Mouse (Mus musculus) erythroblast, adult 5-6 weeks (primary cell): Measurements from ENCODE around the gene Nup98. TPM values are rescaled to one million over a fixed set of nuclear protein-coding genes. Genes with fewer than 3 reads are reported as not detected.

Experiments used
- ATAC-seq: replicated peaks from 2 replicates; pipeline ENCODE4 v1.8.0; 2016; ENCODE audit warnings: moderate number of reproducible peaks, mild to moderate bottlenecking, moderate TSS enrichment, inconsistent platforms; ENCODE audit not compliant: poor library complexity, low FRiP score, severe bottlenecking
- total RNA-seq, 2 experiments: library from RNA; stranded (forward) in 1 of 2; stranded (reverse) in 1 of 2; fragments of 150-400 nt in 1 of 2; fragments of 200-764, 138-1000 nt in 1 of 2; gene quantifications; 2 replicates each; pipeline versions ENCODE4 v1.2.3 to v1.2.4; 2015 to 2017; ENCODE audit warnings: low replicate concordance in 2 of 2

The Nup98 gene
- total RNA-seq, 2 experiments from 2014 or later: 16.6 to 18.6 TPM

- ATAC-seq: no peak
These were observed 72.1 kb downstream of the Nup98 start for GRCm38 (mm10) chr7:102137898-102138297.

DNA sequence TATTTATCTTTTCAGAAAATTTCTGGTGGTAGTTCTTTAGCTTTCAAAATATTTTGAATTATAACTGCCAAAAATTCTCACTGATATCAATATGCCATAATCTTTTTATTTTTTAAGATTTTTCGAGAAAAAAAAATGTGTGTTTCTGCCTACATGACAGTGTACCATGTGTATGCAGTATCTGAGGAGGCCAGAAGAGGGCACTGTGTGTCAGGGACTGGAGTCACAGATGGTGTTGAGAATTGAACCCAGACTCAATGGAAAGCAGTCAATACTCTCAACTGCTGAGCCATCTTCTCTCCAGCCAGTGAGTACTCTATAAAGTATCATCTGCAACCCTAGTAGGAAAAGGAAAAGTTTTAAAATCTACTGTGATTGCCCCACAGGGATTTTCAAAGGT, 72.5 kb downstream of the Nup98 start:
- ATAC-seq: peak; percentile 81

DNA sequence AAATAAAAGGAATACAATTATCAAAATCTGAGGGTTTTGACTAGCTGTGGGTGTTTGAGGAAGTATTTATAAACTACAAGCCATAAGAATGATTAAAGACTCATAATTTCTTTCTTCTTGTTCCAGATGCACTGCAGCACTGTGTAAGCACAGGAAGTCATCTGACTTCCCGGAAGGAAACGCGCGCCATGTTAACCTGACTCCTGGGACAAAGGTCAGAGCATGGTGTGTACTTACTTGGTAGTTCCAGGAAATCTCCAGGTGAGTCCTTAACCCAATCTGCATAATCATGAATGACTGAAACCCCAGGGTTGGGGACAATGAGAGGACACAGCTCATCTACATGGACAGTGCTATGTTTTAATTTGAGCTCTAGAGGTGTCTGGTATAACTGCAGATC, 77.6 kb downstream of the Nup98 start:
- ATAC-seq: no peak

GRCm38 (mm10) chr7:102120326-102120725, 89.7 kb downstream of the Nup98 start:
- no peak for ATAC-seq

- no peak for ATAC-seq
These were observed 92.6 kb downstream of the Nup98 start for GRCm38 (mm10) chr7:102117382-102117781.

- ATAC-seq: no peak
These were observed 93.2 kb downstream of the Nup98 start, which contains the start of gene Chrna10 for GRCm38 (mm10) chr7:102116579-102117331. Gene Chrna10 (minus strand): TSS chr7:102116828.

DNA sequence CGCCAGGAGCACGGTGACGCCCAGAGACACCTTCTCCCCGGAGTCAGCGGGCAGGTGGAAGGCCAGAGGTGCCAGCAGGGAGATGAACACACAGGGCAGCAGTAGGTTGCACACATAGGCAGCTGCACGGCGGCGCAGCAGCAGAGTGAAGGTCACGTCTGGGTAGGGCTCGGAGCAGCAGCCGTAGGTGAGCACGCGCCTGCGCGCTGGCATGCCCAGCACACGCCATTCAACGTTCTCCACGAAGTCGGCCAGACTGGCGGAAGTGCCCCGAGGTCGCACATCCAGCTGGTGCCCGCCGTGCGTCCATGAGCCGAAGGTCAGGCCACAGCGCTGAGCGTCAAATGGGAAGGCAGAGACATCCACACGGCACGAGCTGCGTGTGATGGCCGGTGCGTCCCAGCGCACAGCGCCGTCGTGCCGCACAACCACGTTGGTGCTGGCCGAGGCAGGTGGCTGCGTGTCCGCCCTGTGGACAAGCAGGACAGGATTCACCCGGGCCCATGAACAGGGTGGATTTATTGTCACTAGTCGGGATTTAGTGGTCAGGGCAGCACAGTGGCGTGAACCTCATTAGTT, 96.7 kb downstream of the Nup98 start:
- ATAC-seq: no peak

- ATAC-seq: no peak
These were observed 100.2 kb downstream of the Nup98 start for GRCm38 (mm10) chr7:102109746-102110145.

- no peak for ATAC-seq
These were observed 100.8 kb downstream of the Nup98 start, which contains the start of gene Art5 for GRCm38 (mm10) chr7:102109171-102109570. Gene Art5 (minus strand): TSS chr7:102109489.

GRCm38 (mm10) chr7:102108206-102108605, 101.8 kb downstream of the Nup98 start:
- no peak for ATAC-seq

DNA sequence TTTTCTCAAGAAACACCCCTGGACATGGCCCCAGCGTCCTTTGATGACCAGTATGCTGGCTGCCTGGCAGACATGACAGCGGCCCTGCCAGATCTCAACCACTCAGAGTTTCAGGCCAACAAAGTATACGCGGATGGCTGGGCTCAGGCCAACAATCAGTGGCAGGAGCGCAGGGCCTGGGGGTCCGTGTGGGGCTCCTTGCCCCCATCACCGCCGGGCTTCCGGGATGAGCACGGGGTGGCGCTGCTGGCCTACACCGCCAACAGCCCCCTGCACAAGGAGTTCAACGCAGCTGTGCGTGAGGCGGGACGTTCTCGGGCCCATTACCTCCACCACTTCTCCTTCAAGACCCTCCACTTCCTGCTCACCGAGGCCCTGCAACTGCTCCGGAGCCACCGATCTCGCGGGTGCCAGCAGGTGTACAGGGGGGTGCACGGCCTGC, 103.3 kb downstream of the Nup98 start:
- ATAC-seq: no peak

DNA sequence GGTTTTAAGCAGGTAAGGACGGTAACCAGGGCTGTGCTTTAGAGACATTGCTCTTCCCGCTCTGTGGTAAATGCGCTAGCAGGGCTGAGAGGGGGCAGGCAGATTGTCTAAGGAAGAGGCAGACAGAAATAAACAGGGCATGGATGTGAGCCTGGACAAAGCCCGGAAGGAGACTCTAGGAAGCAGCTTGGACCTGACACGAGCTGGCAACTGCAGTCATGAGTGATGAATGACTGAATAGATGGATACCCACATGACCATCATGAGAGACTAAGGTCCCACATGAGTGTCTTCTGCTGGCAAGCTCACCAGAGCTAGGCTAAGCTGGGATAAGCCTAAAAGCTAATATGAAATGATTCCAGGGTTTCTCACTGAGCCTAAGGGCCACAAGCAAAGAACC, 105.8 kb downstream of the Nup98 start:
- ATAC-seq: no peak

GRCm38 (mm10) chr7:102103555-102103954, 106.4 kb downstream of the Nup98 start:
- ATAC-seq: no peak

- no peak for ATAC-seq
These were observed 107.3 kb downstream of the Nup98 start for GRCm38 (mm10) chr7:102102696-102103095.

GRCm38 (mm10) chr7:102102241-102102640, 107.7 kb downstream of the Nup98 start:
- no peak for ATAC-seq

DNA sequence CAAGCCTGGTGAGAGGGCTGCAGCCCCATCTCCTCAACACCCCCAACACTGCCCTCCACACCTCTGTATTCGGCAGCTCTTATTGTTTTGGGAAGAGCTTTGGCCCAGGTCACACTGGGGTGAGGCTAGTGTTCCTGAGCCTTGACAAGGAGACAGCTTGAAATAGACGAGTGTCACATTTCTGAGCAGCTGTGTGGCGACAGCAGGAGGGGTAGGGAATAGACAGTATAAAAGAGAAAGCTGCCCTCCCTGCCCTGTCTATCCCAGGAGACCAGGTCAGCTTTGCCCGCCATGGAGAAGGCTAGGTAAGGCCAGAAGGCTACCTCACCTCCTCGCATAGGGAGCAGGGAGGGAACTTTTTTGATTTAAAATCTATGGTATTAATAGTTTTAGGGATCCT, 108.5 kb downstream of the Nup98 start, which contains the start of gene Art1:
Gene Art1 (plus strand): TSS at position 257 of the 400 bp plus-strand sequence.
- ATAC-seq: no peak

DNA sequence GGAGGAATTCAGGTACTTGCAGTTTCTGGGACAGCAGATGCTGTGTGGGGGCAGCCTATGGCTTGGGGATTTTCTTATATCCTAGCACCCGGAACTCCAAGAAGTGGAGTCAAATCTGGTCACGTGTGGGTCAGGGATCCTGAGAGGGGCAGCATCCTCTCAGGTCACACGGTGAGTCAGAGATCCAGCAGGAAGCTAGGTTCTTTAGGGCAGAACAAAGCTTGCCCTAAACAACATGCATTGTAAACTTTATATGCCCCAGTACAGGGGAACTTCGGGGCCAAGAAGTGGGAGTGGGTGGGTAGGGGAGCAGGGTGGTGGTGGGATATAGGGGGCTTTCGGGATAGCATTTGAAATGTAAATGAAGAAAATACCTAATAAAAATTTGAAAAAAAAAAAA, 109.1 kb downstream of the Nup98 start:
- no peak for ATAC-seq

DNA sequence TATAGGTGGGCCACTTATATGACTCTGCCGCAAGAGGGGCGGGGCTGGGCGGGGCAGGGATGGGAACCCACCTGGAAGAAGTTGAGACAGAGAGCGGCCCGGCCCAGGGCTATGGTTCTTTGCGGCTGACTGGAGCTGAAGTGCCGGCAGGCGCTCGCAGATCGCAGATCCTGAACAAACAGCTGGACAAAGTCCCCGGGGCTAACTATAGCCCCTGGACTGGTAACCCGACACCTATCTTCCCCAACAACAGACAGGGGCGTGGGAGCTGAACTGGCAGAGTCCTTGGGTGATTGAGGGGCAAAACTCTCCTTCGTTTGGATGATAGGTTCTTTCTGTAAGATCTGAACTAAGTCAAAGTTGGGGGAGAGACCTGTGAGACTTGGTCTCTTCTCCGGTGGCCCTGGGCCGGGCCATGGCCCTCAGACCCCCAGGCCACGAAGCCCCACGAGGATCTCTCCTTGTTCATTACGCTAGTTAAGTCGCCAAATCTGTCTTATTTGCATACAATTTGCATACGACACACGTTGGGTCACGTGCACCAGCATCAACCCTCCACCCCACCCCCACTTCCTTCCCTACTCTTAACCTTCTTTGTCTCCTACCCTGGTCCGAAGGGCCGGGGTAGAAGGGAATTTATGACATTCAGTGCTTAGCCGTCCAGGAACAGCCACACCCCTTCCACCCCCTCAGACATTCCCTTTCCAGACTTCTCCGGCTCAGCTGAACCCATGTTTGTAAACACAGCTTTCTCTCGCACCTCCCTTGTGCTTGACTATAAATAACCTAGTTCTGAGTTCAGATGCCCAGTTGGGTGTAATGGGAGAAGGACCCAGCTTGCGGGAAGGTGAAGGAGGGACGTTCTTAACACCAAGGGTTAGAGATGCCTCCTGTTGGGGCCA, 110.0 kb downstream of the Nup98 start:
- 0 out of 2 replicates have a peak, but pooled peaks have one; percentile 32 for ATAC-seq

DNA sequence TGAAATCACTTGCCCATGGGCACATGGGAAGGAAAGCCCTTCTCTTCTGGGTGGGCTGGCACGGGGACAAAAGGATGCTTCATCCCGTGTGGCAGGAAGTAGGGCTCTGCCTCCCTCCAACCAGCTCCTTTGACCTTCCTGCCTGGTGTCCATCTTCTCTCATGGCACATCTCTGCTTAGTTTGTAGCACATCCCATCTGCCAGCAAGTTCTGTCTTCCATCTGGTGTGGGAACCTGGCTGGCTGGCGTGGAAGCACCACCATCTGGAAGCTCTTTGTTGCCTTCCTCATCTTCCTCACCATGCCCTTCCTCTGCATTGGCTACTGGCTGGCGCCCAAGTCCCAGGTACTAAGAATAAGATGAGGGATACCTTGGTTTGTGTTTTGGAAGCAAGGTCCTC, 122.6 kb downstream of the Nup98 start:
- ATAC-seq: no peak

DNA sequence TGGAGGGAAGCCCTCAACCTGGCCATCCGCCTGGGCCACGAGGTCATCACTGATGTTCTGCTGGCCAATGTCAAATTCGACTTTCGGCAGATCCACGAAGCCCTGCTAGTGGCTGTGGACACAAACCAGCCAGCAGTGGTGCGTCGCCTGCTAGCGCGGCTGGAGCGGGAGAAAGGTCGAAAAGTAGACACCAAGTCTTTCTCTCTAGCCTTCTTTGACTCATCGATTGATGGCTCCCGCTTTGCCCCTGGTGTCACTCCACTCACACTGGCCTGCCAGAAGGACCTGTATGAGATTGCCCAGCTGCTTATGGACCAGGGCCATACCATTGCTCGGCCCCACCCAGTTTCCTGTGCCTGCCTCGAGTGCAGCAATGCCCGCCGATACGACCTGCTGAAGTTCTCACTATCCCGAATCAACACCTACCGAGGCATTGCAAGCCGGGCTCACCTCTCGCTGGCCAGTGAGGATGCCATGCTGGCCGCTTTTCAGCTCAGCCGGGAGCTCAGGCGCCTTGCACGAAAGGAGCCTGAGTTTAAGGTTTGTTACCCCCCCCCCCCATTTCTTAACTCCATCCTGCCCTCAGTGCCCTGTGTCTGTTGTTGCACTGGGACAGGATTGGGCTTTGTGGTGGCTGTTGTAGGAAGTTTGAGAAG, 125.8 kb downstream of the Nup98 start:
- ATAC-seq: no peak
